Mouse (Mus musculus) heart, postnatal 0 days (tissue): ENCODE measurements around the gene Mrvi1. TPM values are rescaled to one million over a fixed set of nuclear protein-coding genes. Genes with fewer than 3 reads are reported as not detected.

Source experiments
- ATAC-seq: fragments of 200-750 bp; cut with Nextera tagmentation; 2 replicates; pipeline ENCODE4 v1.8.0; 2017; ENCODE audit warnings: low read depth, moderate number of reproducible peaks, moderate library complexity; ENCODE audit not compliant: insufficient read depth
- DNase-seq: peaks from one replicate; pipeline ENCODE4 v3.0.0-alpha.2; 2016; ENCODE audit warnings: low spot score
- H3K27ac ChIP-seq: fragments of 300-500 bp; sonication (generic); 2 replicates; pipeline ENCODE4 v1.5.1; 2014; ENCODE audit warnings: low read depth, mild to moderate bottlenecking
- H3K27me3 ChIP-seq: fragments of 300-500 bp; sonication (generic); 2 replicates; pipeline ENCODE4 v1.6.1; 2014; ENCODE audit warnings: low read length, mixed read lengths; ENCODE audit not compliant: control insufficient read depth, insufficient read depth
- H3K36me3 ChIP-seq: fragments of 300-500 bp; sonication (generic); replicated peaks from 2 replicates; pipeline ENCODE4 v1.6.1; 2014; ENCODE audit warnings: low read length, mixed read lengths; ENCODE audit not compliant: control insufficient read depth, insufficient read depth
- H3K4me1 ChIP-seq: fragments of 300-500 bp; sonication (generic); 2 replicates; pipeline ENCODE4 v1.6.1; 2014; ENCODE audit warnings: antibody characterized with exemption; ENCODE audit not compliant: control insufficient read depth, insufficient read depth
- H3K4me2 ChIP-seq: fragments of 300-500 bp; sonication (generic); 2 replicates; pipeline ENCODE4 v1.6.1; 2014; ENCODE audit warnings: low read depth, mild to moderate bottlenecking, low read length, moderate library complexity
- H3K4me3 ChIP-seq: fragments of 300-500 bp; sonication (generic); 2 replicates; pipeline ENCODE4 v1.5.1; 2014; ENCODE audit warnings: low read depth, low read length
- H3K9ac ChIP-seq: fragments of 300-500 bp; sonication (generic); replicated peaks from 2 replicates; pipeline ENCODE4 v1.6.1; 2014; ENCODE audit warnings: low read depth, low read length, mixed read lengths
- H3K9me3 ChIP-seq: fragments of 300-500 bp; sonication (generic); replicated peaks from 2 replicates; pipeline ENCODE4 v1.6.1; 2016; ENCODE audit warnings: low read length; ENCODE audit not compliant: control insufficient read depth
- CTCF ChIP-seq: IDR thresholded peaks from 2 replicates; pipeline ENCODE4 v1.5.1; 2016; ENCODE audit warnings: antibody characterized with exemption, control low read depth, low read depth
- EP300 ChIP-seq: IDR thresholded peaks from 2 replicates; pipeline ENCODE4 v1.6.1; 2016; ENCODE audit warnings: antibody characterized with exemption, low read depth
- WGBS: fragments of 180-500 bp; shearing (Covaris S2); extraction: QIAGEN DNeasy Blood & Tissue Kit; methylation state at CpG from one replicate; pipeline ENCODE4 v1.1.7; 2014; 5-methylcytosine and 5-hydroxymethylcytosine counted together
- polyA plus RNA-seq: library from polyadenylated mRNA; unstranded; fragments of >200 nt; fragmentation: Nextera tagmentation; extraction: Ambion mirVana; gene quantifications from 2 replicates; pipeline ENCODE4 v1.2.1, GENCODE M21; 2015
- total RNA-seq: library from RNA; depleted of rRNA; stranded (reverse); fragments of >200 nt; gene quantifications from 2 replicates; pipeline ENCODE4 v1.2.3, GENCODE M21; 2014; ENCODE audit warnings: low replicate concordance

Mrvi1 gene
- total and polyA plus RNA-seq, 2 experiments from 2014 or later: 3.1 to 7.6 TPM

GRCm38 (mm10) chr7:110998887-110999827 is 16.9 kb upstream of the Mrvi1 start:
- Histone ChIP-seq H3K9me3 (no peaks in the 10 kb centered on the region), H3K9ac (no peak overlapping the region), H3K27me3 (no peaks in the 10 kb centered on the region), H3K4me2 (no peak overlapping the region), H3K4me1 (no peaks in the 10 kb centered on the region), H3K27ac (no peak overlapping the region), H3K36me3 (no peaks in the 10 kb centered on the region), H3K4me3 (no peak overlapping the region)
- 56% methylated on average over 15 of the region's 15 CpGs for whole genome bisulfite sequencing
- DNase-seq: no peak
- ATAC-seq: no peak
- TF ChIP-seq CTCF (no peak), EP300 (no peak)

GRCm38 (mm10) chr7:110991221-110991494 is 8.9 kb upstream of the Mrvi1 start:
- H3K4me1 ChIP-seq: peaks cover 20% of the 10 kb centered on the region
- WGBS: 69% methylated on average over 4 of the region's 4 CpGs
- H3K27ac ChIP-seq: no peak overlapping the region
- no peak for DNase-seq
- H3K27me3 ChIP-seq: no peaks in the 10 kb centered on the region
- no peak overlapping the region for H3K9ac ChIP-seq
- no peak overlapping the region for H3K4me2 ChIP-seq
- no peaks in the 10 kb centered on the region for H3K36me3 ChIP-seq
- H3K4me3 ChIP-seq: no peak overlapping the region
- TF ChIP-seq CTCF: no peak
- TF ChIP-seq EP300: no peak
- H3K9me3 ChIP-seq: no peaks in the 10 kb centered on the region
- no peak for ATAC-seq

GRCm38 (mm10) chr7:110990356-110991220 is 8.3 kb upstream of the Mrvi1 start:
- Histone ChIP-seq H3K9me3 (no peaks in the 10 kb centered on the region), H3K27me3 (no peaks in the 10 kb centered on the region), H3K9ac (no peak overlapping the region), H3K4me1 (peaks cover 26% of the 10 kb centered on the region), H3K36me3 (no peaks in the 10 kb centered on the region), H3K4me3 (no peak overlapping the region), H3K27ac (no peak overlapping the region), H3K4me2 (no peak overlapping the region)
- ATAC-seq: no peak
- TF ChIP-seq EP300 (no peak), CTCF (no peak)
- WGBS: 46% methylated on average over 5 of the region's 5 CpGs
- no peak for DNase-seq

GRCm38 (mm10) chr7:110989286-110989879 is 7.1 kb upstream of the Mrvi1 start:
- no peaks in the 10 kb centered on the region for H3K27me3 ChIP-seq
- DNase-seq (peak; percentile 58), ATAC-seq (0 out of 2 replicates have a peak, but pooled peaks have one; percentile 27)
- no peaks in the 10 kb centered on the region for H3K36me3 ChIP-seq
- TF ChIP-seq CTCF: no peak
- no peak for TF ChIP-seq EP300
- H3K4me1 ChIP-seq: peaks cover 26% of the 10 kb centered on the region
- WGBS: 35% methylated on average over 4 of the region's 5 CpGs
- H3K4me2 ChIP-seq: no peak overlapping the region
- H3K27ac ChIP-seq: peak overlapping the region; percentile 27; the same call in 1 of the 2 replicates
- no peak overlapping the region for H3K4me3 ChIP-seq
- H3K9ac ChIP-seq: no peak overlapping the region
- H3K9me3 ChIP-seq: no peaks in the 10 kb centered on the region

- WGBS: 83% methylated on average over 3 of the region's 3 CpGs
- TF ChIP-seq CTCF (no peak), EP300 (no peak)
- H3K4me1 ChIP-seq: peaks cover 26% of the 10 kb centered on the region
- H3K36me3 ChIP-seq: no peaks in the 10 kb centered on the region
- H3K9me3 ChIP-seq: no peaks in the 10 kb centered on the region
- ATAC-seq: no peak
- no peak overlapping the region for H3K4me3 ChIP-seq
- no peak overlapping the region for H3K4me2 ChIP-seq
- DNase-seq: no peak
- H3K9ac ChIP-seq: no peak overlapping the region
- H3K27ac ChIP-seq: no peak overlapping the region
- no peaks in the 10 kb centered on the region for H3K27me3 ChIP-seq
Observed at GRCm38 (mm10) chr7:110988081-110988480, 5.8 kb upstream of the Mrvi1 start.
